Mouse (Mus musculus) kidney, embryonic 14.5 days (tissue): ENCODE data around the gene Atat1. TPM values are rescaled to one million over a fixed set of nuclear protein-coding genes. Genes with fewer than 3 reads are reported as not detected.

Source experiments
- ATAC-seq: fragments of 200-750 bp; cut with Nextera tagmentation; 2 replicates; pipeline ENCODE4 v1.8.0; 2017; ENCODE audit warnings: moderate number of reproducible peaks, mild to moderate bottlenecking, moderate TSS enrichment, moderate library complexity; ENCODE audit not compliant: low FRiP score, low TSS enrichment
- H3K27ac ChIP-seq: fragments of 300-500 bp; sonication (generic); 2 replicates; pipeline ENCODE4 v1.5.1; 2014; ENCODE audit warnings: low read depth, mild to moderate bottlenecking, low read length, moderate library complexity, mixed read lengths
- H3K27me3 ChIP-seq: fragments of 300-500 bp; sonication (generic); 2 replicates; pipeline ENCODE4 v1.6.1; 2014; ENCODE audit warnings: mild to moderate bottlenecking, low read length; ENCODE audit not compliant: control insufficient read depth, insufficient read depth
- H3K36me3 ChIP-seq: fragments of 300-500 bp; sonication (generic); 2 replicates; pipeline ENCODE4 v1.6.1; 2014; ENCODE audit warnings: low read length, mixed read lengths; ENCODE audit not compliant: control insufficient read depth, insufficient read depth
- H3K4me1 ChIP-seq: fragments of 300-500 bp; sonication (generic); 2 replicates; pipeline ENCODE4 v1.6.1; 2014; ENCODE audit warnings: low read length, mixed read lengths; ENCODE audit not compliant: control insufficient read depth, insufficient read depth
- H3K4me2 ChIP-seq: fragments of 300-500 bp; sonication (generic); replicated peaks from 2 replicates; pipeline ENCODE4 v1.6.1; 2014; ENCODE audit warnings: low read depth, mild to moderate bottlenecking, low read length
- H3K4me3 ChIP-seq: fragments of 300-500 bp; sonication (generic); 2 replicates; pipeline ENCODE4 v1.5.1; 2014; ENCODE audit warnings: mild to moderate bottlenecking, low read length
- H3K9ac ChIP-seq: fragments of 300-500 bp; sonication (generic); 2 replicates; pipeline ENCODE4 v1.6.1; 2014; ENCODE audit warnings: low read depth, mild to moderate bottlenecking, low read length, moderate library complexity
- H3K9me3 ChIP-seq: fragments of 300-500 bp; sonication (generic); 2 replicates; pipeline ENCODE4 v1.6.1; 2016; ENCODE audit warnings: low read length; ENCODE audit not compliant: control insufficient read depth
- WGBS: fragments of 180-500 bp; shearing (Covaris S2); extraction: QIAGEN DNeasy Blood & Tissue Kit; methylation state at CpG from one replicate; pipeline ENCODE4 v1.1.7; 2014; 5-methylcytosine and 5-hydroxymethylcytosine counted together
- microRNA counts: library from miRNA; unstranded; fragments of <30 nt; microRNA quantifications from one replicate; lab custom pipeline; 2017
- microRNA-seq: library from miRNA; unstranded; fragments of <30 nt; microRNA quantifications from one replicate; pipeline ENCODE4, GENCODE M21; 2016
- polyA plus RNA-seq: library from polyadenylated mRNA; unstranded; fragments of >200 nt; fragmentation: Nextera tagmentation; extraction: Ambion mirVana; gene quantifications from 2 replicates; pipeline ENCODE4 v1.2.1, GENCODE M21; 2014

Atat1 gene
- polyA plus RNA-seq, 1 experiment from 2014 or later = 92.2 TPM

DNA sequence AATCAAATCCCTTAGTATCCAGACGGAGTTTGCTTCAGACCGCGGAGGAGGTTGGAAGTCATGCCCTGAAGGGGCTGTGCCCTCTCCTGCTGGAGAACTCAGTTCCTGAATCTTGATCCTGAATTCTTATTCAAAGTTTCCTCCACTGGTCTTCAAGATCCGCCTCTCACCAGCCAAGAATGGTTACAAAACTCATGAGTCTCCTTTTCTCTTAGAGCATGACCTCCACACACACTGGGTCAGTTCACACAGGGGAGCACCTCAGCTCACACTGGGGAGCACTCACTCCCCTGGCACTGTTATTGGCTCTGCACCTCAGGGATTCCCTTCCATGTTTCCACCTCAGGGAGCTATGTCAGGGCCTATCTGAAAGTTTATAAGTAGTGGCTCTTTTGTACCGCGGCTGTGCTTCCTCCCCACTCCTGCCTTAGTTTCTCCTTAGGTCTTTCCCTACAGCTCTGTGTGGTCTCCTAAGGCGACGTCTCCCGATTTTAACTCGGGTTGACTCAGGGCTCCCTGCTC lies 45.0 kb downstream of the Atat1 start:
- 24% methylated on average over 10 of the region's 10 CpGs for whole genome bisulfite sequencing
- ATAC-seq = no peak
- Histone ChIP-seq H3K9me3 (no peaks in the 10 kb centered on the region), H3K27ac (peak overlapping the region; percentile 91), H3K9ac (peak overlapping the region; percentile 60), H3K36me3 (no peaks in the 10 kb centered on the region), H3K27me3 (no peaks in the 10 kb centered on the region), H3K4me2 (peak overlapping the region; percentile 58), H3K4me1 (peaks cover 41% of the 10 kb centered on the region), H3K4me3 (peak overlapping the region; percentile 54)

DNA sequence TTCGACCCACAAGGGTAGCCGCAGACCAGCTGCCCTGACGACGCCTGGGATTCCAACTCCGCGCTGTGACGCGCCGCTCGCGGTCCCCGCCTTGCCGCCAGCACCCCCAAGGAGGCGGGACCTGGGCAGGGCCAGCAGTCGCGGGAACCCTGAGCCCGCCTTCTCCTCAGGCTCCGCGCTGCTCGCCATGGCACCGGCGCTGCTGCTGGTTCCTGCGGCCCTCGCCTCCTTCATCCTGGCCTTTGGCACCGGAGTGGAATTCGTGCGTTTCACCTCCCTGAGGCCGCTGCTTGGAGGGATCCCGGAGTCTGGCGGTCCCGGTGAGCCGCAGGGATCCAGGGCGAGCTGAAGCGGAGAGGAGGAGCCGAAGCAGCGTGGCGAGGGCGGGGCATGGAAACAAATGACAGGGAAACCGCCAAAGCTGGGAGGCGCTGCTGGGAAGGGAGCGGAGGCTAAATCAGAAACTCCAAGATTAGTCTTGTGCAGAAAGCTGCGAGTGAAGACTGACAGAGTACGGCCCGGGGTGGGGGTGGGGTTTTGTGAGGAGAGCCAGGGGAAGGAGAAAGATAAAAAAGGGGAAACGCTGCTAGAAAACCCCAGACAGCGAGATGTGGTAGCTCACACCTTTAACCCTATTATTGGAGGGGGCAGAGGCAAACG lies 48.5 kb downstream of the Atat1 start, which contains the start of gene Nrm:
Gene Nrm, plus strand, starts transcription at position 121 of the 660 bp plus-strand sequence.
- peak within 1 kb of the TSS; percentile 51 for H3K4me2 ChIP-seq
- peak within 1 kb of the TSS; percentile 77 for H3K4me3 ChIP-seq
- H3K27ac ChIP-seq = peak within 1 kb of the TSS; percentile 75
- peaks cover 13% of the 10 kb centered on the region; the same call in 1 of the 2 replicates for H3K4me1 ChIP-seq
- H3K27me3 ChIP-seq = no peaks in the 10 kb centered on the region
- H3K9ac ChIP-seq = peak within 1 kb of the TSS; percentile 73
- ATAC-seq = peak; percentile 91
- H3K9me3 ChIP-seq = no peaks in the 10 kb centered on the region
- peaks cover 18% of the 10 kb centered on the region for H3K36me3 ChIP-seq
- WGBS = under 1% methylated on average over 47 of the region's 47 CpGs

DNA sequence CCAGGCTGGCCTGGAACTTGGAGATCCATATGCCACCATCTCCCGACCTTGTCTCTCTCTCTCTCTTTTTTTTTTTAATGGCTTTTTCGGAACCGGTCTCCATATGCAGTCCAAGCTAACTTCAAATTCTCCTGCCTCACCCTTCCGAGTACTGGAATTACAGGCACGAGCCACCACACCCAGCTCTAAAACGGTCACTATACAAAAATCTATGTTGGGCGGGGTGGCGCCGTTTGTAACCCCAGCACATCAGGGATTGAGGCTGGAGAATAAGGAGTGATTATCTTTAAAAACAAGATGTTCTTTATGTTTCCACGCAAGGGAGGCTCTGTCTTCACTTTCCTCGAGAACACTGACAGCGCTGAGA lies 49.1 kb downstream of the Atat1 start:
- Histone ChIP-seq H3K27ac (peak overlapping the region; percentile 75; the same call in 1 of the 2 replicates), H3K9me3 (no peaks in the 10 kb centered on the region), H3K27me3 (no peaks in the 10 kb centered on the region), H3K9ac (peak overlapping the region; percentile 73), H3K4me2 (peak overlapping the region; percentile 51), H3K36me3 (peaks cover 18% of the 10 kb centered on the region), H3K4me1 (peaks cover 13% of the 10 kb centered on the region; the same call in 1 of the 2 replicates), H3K4me3 (peak overlapping the region; percentile 77)
- ATAC-seq = peak; percentile 10
- WGBS = 3% methylated on average over 12 of the region's 12 CpGs

DNA sequence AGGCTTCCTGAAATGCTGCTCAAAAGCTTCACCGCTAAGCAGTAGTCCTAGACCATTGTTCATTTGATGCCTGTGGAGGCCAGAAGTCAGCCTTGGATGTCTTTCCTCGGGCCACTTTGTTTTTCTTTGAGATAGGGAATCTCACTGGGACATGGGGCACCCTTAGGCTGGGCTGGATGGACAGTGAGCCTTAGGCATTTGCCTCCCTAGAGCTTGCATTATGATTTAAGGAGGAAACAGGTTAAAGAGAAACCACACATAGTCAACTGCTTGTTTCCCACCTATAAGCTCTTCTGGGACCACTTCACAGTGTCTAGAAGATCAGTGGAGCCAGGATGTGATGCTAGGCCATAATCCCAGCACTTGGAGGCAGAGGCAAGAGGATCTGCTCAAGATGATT lies 50.0 kb downstream of the Atat1 start:
- no peak overlapping the region for H3K4me3 ChIP-seq
- H3K9ac ChIP-seq = no peak overlapping the region
- no peak overlapping the region for H3K27ac ChIP-seq
- peaks cover 20% of the 10 kb centered on the region for H3K36me3 ChIP-seq
- H3K4me1 ChIP-seq = peaks cover 10% of the 10 kb centered on the region; the same call in 1 of the 2 replicates
- no peak for ATAC-seq
- no peaks in the 10 kb centered on the region for H3K27me3 ChIP-seq
- H3K4me2 ChIP-seq = no peak overlapping the region
- 45% methylated on average over 2 of the region's 2 CpGs for WGBS
- no peaks in the 10 kb centered on the region for H3K9me3 ChIP-seq

- Histone ChIP-seq H3K4me3 (no peak overlapping the region), H3K36me3 (peaks cover 24% of the 10 kb centered on the region), H3K9me3 (no peaks in the 10 kb centered on the region), H3K9ac (no peak overlapping the region), H3K27me3 (no peaks in the 10 kb centered on the region), H3K4me1 (peaks cover 6% of the 10 kb centered on the region; the same call in 1 of the 2 replicates), H3K4me2 (no peak overlapping the region), H3K27ac (no peak overlapping the region)
- 98% methylated on average over 1 of the region's 1 CpGs for WGBS
- ATAC-seq = no peak
These were observed 50.5 kb downstream of the Atat1 start for GRCm38 (mm10) chr17:35859371-35859770.

- Histone ChIP-seq H3K4me1 (no peaks in the 10 kb centered on the region), H3K4me2 (no peak overlapping the region), H3K36me3 (peaks cover 83% of the 10 kb centered on the region), H3K9me3 (no peaks in the 10 kb centered on the region), H3K9ac (no peak overlapping the region), H3K27me3 (no peaks in the 10 kb centered on the region), H3K27ac (no peak overlapping the region), H3K4me3 (no peak overlapping the region)
- WGBS = 94% methylated on average over 3 of the region's 3 CpGs
- ATAC-seq = no peak
These were observed 58.9 kb downstream of the Atat1 start for GRCm38 (mm10) chr17:35850974-35851373.

DNA sequence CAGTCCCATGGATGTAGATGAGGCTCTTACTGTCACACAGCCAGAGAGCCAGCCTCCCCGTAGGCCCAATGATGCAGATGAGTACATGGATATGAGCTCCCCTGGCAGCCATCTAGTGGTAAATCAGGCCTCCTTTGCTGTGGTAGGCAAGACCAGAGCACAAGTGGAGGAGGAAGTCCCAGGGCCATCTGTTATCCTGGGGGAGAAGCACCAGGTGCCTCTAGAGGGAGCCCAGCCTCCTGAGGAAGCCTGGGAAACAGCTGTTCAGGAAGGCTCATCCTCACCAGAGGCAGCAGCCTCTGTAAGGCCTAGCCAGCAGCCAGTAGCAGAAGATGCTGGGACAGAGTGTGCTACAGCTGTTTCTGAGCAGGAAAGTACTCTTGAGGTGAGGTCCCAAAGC lies 61.8 kb downstream of the Atat1 start:
- 0 out of 2 replicates have a peak, but pooled peaks have one; percentile 53 for ATAC-seq
- no peak overlapping the region for H3K4me2 ChIP-seq
- H3K4me1 ChIP-seq = 0 out of 2 replicates have a peak, but pooled peaks cover 1% of the 10 kb centered on the region
- no peak overlapping the region for H3K4me3 ChIP-seq
- peaks cover 80% of the 10 kb centered on the region for H3K36me3 ChIP-seq
- no peaks in the 10 kb centered on the region for H3K9me3 ChIP-seq
- H3K27ac ChIP-seq = no peak overlapping the region
- H3K27me3 ChIP-seq = no peaks in the 10 kb centered on the region
- WGBS = 58% methylated on average over 1 of the region's 1 CpGs
- no peak overlapping the region for H3K9ac ChIP-seq

MicroRNAs within 50 kb of the gene (microRNA counts, 519-probe panel; counts per million panel counts)
- microRNA mmu-miR-1894-3p (lab: Ali Mortazavi, UCI) = not detected
- not detected for microRNA mmu-miR-1894-5p (lab: Ali Mortazavi, UCI)

Small RNA genes within 50 kb of the gene (microRNA-seq; reads per million reads assigned to microRNA genes)
- 0.84 reads per million for gene Gm28033
- gene Mir1894 = not detected

Other genes starting within 250 kb of the Atat1 start
- gene Vars2, start 242.5 kb downstream of the Atat1 start, polyA plus RNA-seq = 9.5 and 16.8 TPM in 2 replicates
- 50.7 and 56.7 TPM in 2 replicates for gene Gtf2h4, start 236.3 kb downstream of the Atat1 start, polyA plus RNA-seq
- gene Ddr1, start 205.5 kb downstream of the Atat1 start, polyA plus RNA-seq = 34.6 and 52.0 TPM in 2 replicates
- 6.8 and 7.7 TPM in 2 replicates for gene Ier3, start 88.4 kb downstream of the Atat1 start, polyA plus RNA-seq
- 35.9 and 36.1 TPM in 2 replicates for gene Flot1, start 86.8 kb downstream of the Atat1 start, polyA plus RNA-seq
- 1,061 and 1,103 TPM in 2 replicates for gene Tubb5, start 71.8 kb downstream of the Atat1 start, polyA plus RNA-seq
- gene Mdc1, start 68.6 kb downstream of the Atat1 start, polyA plus RNA-seq = 13.1 and 16.5 TPM in 2 replicates
- 53.2 and 65.2 TPM in 2 replicates for gene Nrm, start 48.8 kb downstream of the Atat1 start, polyA plus RNA-seq
- gene Ppp1r18, start 44.5 kb downstream of the Atat1 start, polyA plus RNA-seq = 19.1 and 21.1 TPM in 2 replicates
- gene Dhx16, start 30.3 kb downstream of the Atat1 start, polyA plus RNA-seq = 37.8 and 50.0 TPM in 2 replicates
- 36.2 and 41.5 TPM in 2 replicates for gene 2310061I04Rik, start 12.6 kb downstream of the Atat1 start, polyA plus RNA-seq
- 79.0 and 101 TPM in 2 replicates for gene Mrps18b, start 6.3 kb upstream of the Atat1 start, polyA plus RNA-seq
- 30.6 and 44.7 TPM in 2 replicates for gene Ppp1r10, start 6.4 kb upstream of the Atat1 start, polyA plus RNA-seq
- 74.6 and 97.8 TPM in 2 replicates for gene Abcf1, start 59.7 kb upstream of the Atat1 start, polyA plus RNA-seq
- gene Gnl1, start 69.8 kb upstream of the Atat1 start, polyA plus RNA-seq = 35.0 and 44.5 TPM in 2 replicates
- gene Prr3, start 70.2 kb upstream of the Atat1 start, polyA plus RNA-seq = 34.5 and 40.1 TPM in 2 replicates
- gene H2-T24, start 110.5 kb upstream of the Atat1 start, polyA plus RNA-seq = 2.5 and 4.0 TPM in 2 replicates
- gene H2-T23, start 122.8 kb upstream of the Atat1 start, polyA plus RNA-seq = 3.0 and 3.7 TPM in 2 replicates
- gene H2-T22, start 132.7 kb upstream of the Atat1 start, polyA plus RNA-seq = 11.2 and 12.0 TPM in 2 replicates
- not detected in 2 replicates for gene Gm6034, start 132.9 kb upstream of the Atat1 start, polyA plus RNA-seq
- not detected in 2 replicates for gene Gm11127, start 148.3 kb upstream of the Atat1 start, polyA plus RNA-seq
- gene Gm19684, start 211.6 kb upstream of the Atat1 start, polyA plus RNA-seq = not detected in 2 replicates
- gene Gm7030, start 219.3 kb upstream of the Atat1 start, polyA plus RNA-seq = not detected in 2 replicates